Mouse (Mus musculus) embryonic facial prominence, embryonic 13.5 days (tissue): ENCODE results near the gene Fundc2. TPM values are rescaled to one million over a fixed set of nuclear protein-coding genes. Genes with fewer than 3 reads are reported as not detected.
A peak's percentile ranks its signal among the peaks of the same experiment; 100 is the strongest.

ENCODE experiments used
- ATAC-seq: fragments of 200-750 bp; cut with Nextera tagmentation; 2 replicates; pipeline ENCODE4 v1.8.0; 2017; ENCODE audit warnings: low read depth; ENCODE audit not compliant: insufficient number of reproducible peaks, insufficient read depth, low FRiP score, low TSS enrichment
- H3K27ac ChIP-seq: fragments of 300-500 bp; sonication (generic); 2 replicates; pipeline ENCODE4 v1.5.1; 2015; ENCODE audit warnings: moderate library complexity, mild to moderate bottlenecking, inconsistent platforms
- H3K27me3 ChIP-seq: fragments of 300-500 bp; sonication (generic); 2 replicates; pipeline ENCODE4 v1.6.1; 2015; ENCODE audit warnings: mild to moderate bottlenecking, inconsistent platforms
- H3K36me3 ChIP-seq: fragments of 300-500 bp; sonication (generic); 2 replicates; pipeline ENCODE4 v1.6.1; 2015; ENCODE audit warnings: mild to moderate bottlenecking, inconsistent platforms
- H3K4me1 ChIP-seq: fragments of 300-500 bp; sonication (generic); 2 replicates; pipeline ENCODE4 v1.6.1; 2015; ENCODE audit warnings: inconsistent platforms
- H3K4me2 ChIP-seq: fragments of 300-500 bp; sonication (generic); 2 replicates; pipeline ENCODE4 v1.6.1; 2015; ENCODE audit warnings: moderate library complexity, mild to moderate bottlenecking, inconsistent platforms
- H3K4me3 ChIP-seq: fragments of 300-500 bp; sonication (generic); 2 replicates; pipeline ENCODE4 v1.5.1; 2015; ENCODE audit warnings: mild to moderate bottlenecking, inconsistent platforms
- H3K9ac ChIP-seq: fragments of 300-500 bp; sonication (generic); 2 replicates; pipeline ENCODE4 v1.6.1; 2015; ENCODE audit warnings: mild to moderate bottlenecking, inconsistent platforms
- H3K9me3 ChIP-seq: fragments of 300-500 bp; sonication (generic); 2 replicates; pipeline ENCODE4 v1.6.1; 2016; ENCODE audit warnings: inconsistent platforms
- WGBS: fragments of 180-500 bp; shearing (Covaris S2); methylation state at CpG from one replicate; pipeline ENCODE4 v1.1.7; 2015; ENCODE audit warnings: mixed read lengths; 5-methylcytosine and 5-hydroxymethylcytosine counted together
- polyA plus RNA-seq: library from polyadenylated mRNA; unstranded; fragments of >200 nt; fragmentation: Nextera tagmentation; extraction: Ambion mirVana; gene quantifications from 2 replicates; pipeline ENCODE4 v1.2.1, GENCODE M21; 2015

The Fundc2 gene
- polyA plus RNA-seq, result 68.1 and 70.1 TPM in 2 replicates

DNA sequence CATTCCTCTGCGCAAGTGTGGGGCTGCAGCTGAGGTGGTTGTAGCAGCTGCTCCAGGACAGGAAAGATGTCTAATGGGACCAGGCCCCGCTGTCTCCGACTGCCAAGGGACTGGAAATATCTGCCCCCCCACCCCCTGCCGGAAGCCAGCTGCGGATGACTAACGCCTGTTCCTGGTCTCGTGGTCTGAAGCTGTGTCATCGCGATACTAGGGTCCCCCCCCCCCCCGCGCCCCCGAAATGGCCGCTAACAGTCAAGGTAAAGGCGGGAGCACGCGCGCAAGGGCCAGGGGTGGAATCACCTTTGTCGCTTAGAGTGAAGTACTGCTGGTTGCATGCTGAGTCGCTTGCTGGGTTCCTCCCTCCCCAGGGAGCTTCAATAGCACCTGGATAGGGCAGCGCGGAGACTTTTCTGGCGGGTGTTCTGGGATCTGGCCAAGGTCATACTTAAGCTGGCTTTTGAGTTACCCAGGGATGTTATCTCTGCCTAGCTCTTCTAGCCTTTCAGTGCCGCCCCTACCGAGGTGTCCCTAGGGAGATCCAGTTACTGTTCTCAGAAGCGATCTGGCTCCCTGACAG lies at the start of gene Fundc2, which contains the start of gene F8:
Gene Fundc2, plus strand, starts transcription at position 205 of the 577 bp plus-strand sequence.
Gene F8, minus strand, starts transcription at position 421 of the 577 bp plus-strand sequence.
- no peaks in the 10 kb centered on the region for H3K9me3 ChIP-seq
- peak; percentile 87 for ATAC-seq
- peak within 1 kb of the TSS; percentile 39; the same call in 1 of the 2 replicates for H3K27ac ChIP-seq
- peak within 1 kb of the TSS; percentile 53 for H3K4me2 ChIP-seq
- peak within 1 kb of the TSS; percentile 52 for H3K4me3 ChIP-seq
- no peaks in the 10 kb centered on the region for H3K4me1 ChIP-seq
- peak within 1 kb of the TSS; percentile 78 for H3K9ac ChIP-seq
- H3K36me3 ChIP-seq, result no peaks in the 10 kb centered on the region
- 22% methylated on average over 24 of the region's 25 CpGs for WGBS
- no peaks in the 10 kb centered on the region for H3K27me3 ChIP-seq

- H3K27ac ChIP-seq, result no peak overlapping the region
- H3K9me3 ChIP-seq, result no peaks in the 10 kb centered on the region
- no peaks in the 10 kb centered on the region for H3K27me3 ChIP-seq
- H3K36me3 ChIP-seq, result no peaks in the 10 kb centered on the region
- no peak overlapping the region for H3K9ac ChIP-seq
- H3K4me2 ChIP-seq, result no peak overlapping the region
- H3K4me1 ChIP-seq, result no peaks in the 10 kb centered on the region
- no peak overlapping the region for H3K4me3 ChIP-seq
- no peak for ATAC-seq
Measured at GRCm38 (mm10) chrX:75370197-75370596, 12.0 kb upstream of the Fundc2 start.

GRCm38 (mm10) chrX:75372666-75373425 lies 9.4 kb upstream of the Fundc2 start:
- H3K36me3 ChIP-seq, result no peaks in the 10 kb centered on the region
- no peak overlapping the region for H3K9ac ChIP-seq
- no peak overlapping the region for H3K27ac ChIP-seq
- 68% methylated on average over 2 of the region's 2 CpGs for WGBS
- H3K9me3 ChIP-seq, result no peaks in the 10 kb centered on the region
- no peaks in the 10 kb centered on the region for H3K27me3 ChIP-seq
- no peak overlapping the region for H3K4me2 ChIP-seq
- no peaks in the 10 kb centered on the region for H3K4me1 ChIP-seq
- H3K4me3 ChIP-seq, result no peak overlapping the region
- no peak for ATAC-seq

- no peak for ATAC-seq
- Histone ChIP-seq H3K27ac (no peak overlapping the region), H3K4me1 (no peaks in the 10 kb centered on the region), H3K4me3 (no peak overlapping the region), H3K36me3 (no peaks in the 10 kb centered on the region), H3K9ac (no peak overlapping the region), H3K9me3 (no peaks in the 10 kb centered on the region), H3K4me2 (no peak overlapping the region), H3K27me3 (no peaks in the 10 kb centered on the region)
Measured at GRCm38 (mm10) chrX:75376815-75377214, 5.4 kb upstream of the Fundc2 start.

DNA sequence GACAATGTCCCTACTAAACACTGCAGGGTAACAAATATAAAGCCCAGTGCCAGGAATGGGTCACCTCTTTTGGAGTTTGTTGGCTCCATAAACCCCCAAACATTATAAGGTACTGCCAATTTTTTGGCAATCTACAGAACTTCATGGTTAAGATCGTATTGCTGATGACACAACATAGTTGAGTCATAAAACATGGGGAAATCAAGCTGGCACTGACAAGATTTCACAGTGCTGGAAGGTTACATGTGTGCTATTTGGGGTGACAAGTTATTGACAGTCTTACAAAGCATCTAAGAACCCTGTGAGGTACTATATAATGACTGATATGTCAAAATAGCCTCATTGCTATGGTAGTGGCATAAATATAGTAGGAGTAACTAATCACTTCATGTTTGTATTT lies 1.0 kb upstream of the Fundc2 start:
- H3K9me3 ChIP-seq, result no peaks in the 10 kb centered on the region
- WGBS, result 81% methylated on average over 1 of the region's 1 CpGs
- H3K4me1 ChIP-seq, result no peaks in the 10 kb centered on the region
- ATAC-seq, result no peak
- H3K4me2 ChIP-seq, result no peak overlapping the region
- no peaks in the 10 kb centered on the region for H3K36me3 ChIP-seq
- no peaks in the 10 kb centered on the region for H3K27me3 ChIP-seq
- H3K4me3 ChIP-seq, result no peak overlapping the region
- H3K27ac ChIP-seq, result no peak overlapping the region
- no peak overlapping the region for H3K9ac ChIP-seq

- Histone ChIP-seq H3K9ac (no peak overlapping the region), H3K4me3 (peak overlapping the region; percentile 52), H3K27ac (no peak overlapping the region), H3K4me2 (peak overlapping the region; percentile 53), H3K4me1 (no peaks in the 10 kb centered on the region), H3K9me3 (no peaks in the 10 kb centered on the region), H3K36me3 (no peaks in the 10 kb centered on the region), H3K27me3 (no peaks in the 10 kb centered on the region)
- no peak for ATAC-seq
- 70% methylated on average over 5 of the region's 5 CpGs for WGBS
Measured at GRCm38 (mm10) chrX:75381699-75382098, 500 bp upstream of the Fundc2 start.

DNA sequence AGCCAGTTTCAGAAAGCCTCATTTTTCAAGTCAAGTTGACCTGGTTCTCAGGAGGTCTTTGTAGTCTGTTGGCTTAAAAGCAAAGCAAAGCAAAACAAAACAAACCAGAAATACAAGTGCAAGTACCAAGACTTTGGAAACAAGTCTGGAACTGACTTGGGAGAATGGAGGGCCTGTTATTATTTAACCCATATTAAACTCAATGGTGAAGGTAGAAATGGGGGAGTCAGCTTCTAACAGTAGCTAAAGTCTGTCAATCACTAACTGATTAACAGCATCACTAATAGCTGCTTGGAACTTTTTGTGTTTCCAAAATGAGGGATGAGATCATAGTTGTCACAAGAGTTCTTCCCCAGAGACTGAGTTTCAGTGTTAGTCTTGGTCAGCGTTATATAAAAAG lies 17.3 kb downstream of the Fundc2 start:
- Histone ChIP-seq H3K4me1 (no peaks in the 10 kb centered on the region), H3K9ac (no peak overlapping the region), H3K36me3 (0 out of 2 replicates have a peak, but pooled peaks cover 7% of the 10 kb centered on the region), H3K9me3 (no peaks in the 10 kb centered on the region), H3K4me3 (no peak overlapping the region), H3K27me3 (no peaks in the 10 kb centered on the region), H3K27ac (no peak overlapping the region), H3K4me2 (no peak overlapping the region)
- ATAC-seq, result no peak
- 87% methylated on average over 1 of the region's 1 CpGs for WGBS

GRCm38 (mm10) chrX:75402668-75403067 lies 20.5 kb downstream of the Fundc2 start:
- Histone ChIP-seq H3K27me3 (no peaks in the 10 kb centered on the region), H3K4me3 (no peak overlapping the region), H3K27ac (no peak overlapping the region), H3K9ac (no peak overlapping the region), H3K36me3 (0 out of 2 replicates have a peak, but pooled peaks cover 4% of the 10 kb centered on the region), H3K9me3 (no peaks in the 10 kb centered on the region), H3K4me1 (no peaks in the 10 kb centered on the region), H3K4me2 (no peak overlapping the region)
- WGBS, result 81% methylated on average over 2 of the region's 2 CpGs
- ATAC-seq, result no peak

GRCm38 (mm10) chrX:75403350-75403749 lies 21.2 kb downstream of the Fundc2 start:
- Histone ChIP-seq H3K9me3 (no peaks in the 10 kb centered on the region), H3K36me3 (0 out of 2 replicates have a peak, but pooled peaks cover 4% of the 10 kb centered on the region), H3K4me3 (no peak overlapping the region), H3K9ac (no peak overlapping the region), H3K27me3 (no peaks in the 10 kb centered on the region), H3K4me1 (no peaks in the 10 kb centered on the region), H3K27ac (no peak overlapping the region), H3K4me2 (no peak overlapping the region)
- ATAC-seq, result no peak

DNA sequence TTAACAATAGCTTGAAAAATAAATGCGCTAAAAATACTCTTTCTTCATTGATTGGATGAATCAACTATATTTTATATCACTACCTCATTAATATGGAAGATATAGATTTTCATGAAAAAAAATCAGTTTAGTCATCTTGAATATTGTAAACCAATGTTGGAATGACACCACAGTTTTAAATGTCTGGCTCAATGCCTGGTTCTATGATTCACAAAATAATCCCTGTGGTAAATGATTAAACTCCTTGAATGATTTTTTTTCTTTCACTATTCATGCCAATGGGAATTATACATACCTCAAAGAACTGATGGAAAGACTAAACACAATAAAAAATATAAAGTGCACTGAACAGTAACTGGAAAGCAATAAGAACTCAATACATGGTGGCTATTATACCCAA lies 27.5 kb downstream of the Fundc2 start:
- no peaks in the 10 kb centered on the region for H3K4me1 ChIP-seq
- H3K27ac ChIP-seq, result no peak overlapping the region
- no peak overlapping the region for H3K4me3 ChIP-seq
- H3K9me3 ChIP-seq, result no peaks in the 10 kb centered on the region
- WGBS, result 98% methylated on average over 1 of the region's 1 CpGs
- no peaks in the 10 kb centered on the region for H3K36me3 ChIP-seq
- H3K27me3 ChIP-seq, result no peaks in the 10 kb centered on the region
- no peak overlapping the region for H3K9ac ChIP-seq
- no peak overlapping the region for H3K4me2 ChIP-seq
- ATAC-seq, result no peak

GRCm38 (mm10) chrX:75415936-75416785 lies 34.0 kb downstream of the Fundc2 start, which contains the start of the genes Cmc4, Mtcp1 and Brcc3:
Gene Cmc4, minus strand, starts transcription at chrX:75416584.
Gene Mtcp1, minus strand, starts transcription at chrX:75416588.
Gene Brcc3, plus strand, starts transcription at chrX:75416628.
- H3K4me3 ChIP-seq, result peak within 1 kb of the TSS; percentile 52
- ATAC-seq, result peak; percentile 100
- H3K9ac ChIP-seq, result peak within 1 kb of the TSS; percentile 72
- 23% methylated on average over 52 of the region's 52 CpGs for WGBS
- H3K4me1 ChIP-seq, result no peaks in the 10 kb centered on the region
- no peaks in the 10 kb centered on the region; the same call in 1 of the 2 replicates for H3K27me3 ChIP-seq
- H3K4me2 ChIP-seq, result peak within 1 kb of the TSS; percentile 58
- H3K27ac ChIP-seq, result peak within 1 kb of the TSS; percentile 86
- no peaks in the 10 kb centered on the region for H3K9me3 ChIP-seq
- no peaks in the 10 kb centered on the region for H3K36me3 ChIP-seq
